Mouse (Mus musculus): ENCODE measurements at regions not wholly inside any gene's neighbourhood (a gene's known extent, or its start where the extent isn't known, plus 50 kb on each side); places are given as distances from the start of the nearest gene placed in this dataset.

DNA sequence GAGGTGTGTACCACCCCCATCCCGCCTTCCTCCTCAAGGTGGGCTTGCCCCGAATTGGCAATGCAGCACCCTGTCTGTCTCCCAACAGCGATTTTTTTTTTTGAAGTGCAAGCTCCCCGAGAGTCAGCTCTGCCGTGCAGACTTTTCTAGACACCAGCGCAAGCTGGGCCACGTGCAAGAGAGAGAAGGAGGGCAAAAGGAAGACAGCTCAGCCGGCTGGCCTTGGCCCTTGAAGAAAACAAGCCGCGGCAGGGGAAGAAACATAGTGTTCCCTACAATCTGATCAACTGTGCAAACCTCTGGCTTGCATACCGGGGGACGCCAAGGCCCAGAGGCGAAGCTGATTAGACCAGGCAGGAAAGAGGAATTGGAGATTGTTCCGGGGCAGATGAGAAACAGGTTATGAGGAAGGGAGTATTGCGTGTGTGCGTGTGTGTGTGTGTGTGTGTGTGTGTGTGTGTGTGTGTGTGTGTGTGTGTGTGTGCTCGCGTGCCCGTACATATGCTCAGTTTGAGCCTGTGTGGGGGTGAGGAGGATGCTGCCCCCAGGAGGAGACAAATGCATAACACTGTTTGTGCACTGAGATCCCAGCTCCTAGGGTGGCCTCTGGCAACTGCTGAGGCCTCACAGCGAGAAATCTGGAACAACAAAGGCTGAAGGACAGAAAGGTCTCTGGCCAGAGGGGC is 83.2 kb upstream of the Zfp648 start:
- no peaks in the 10 kb centered on the region; the same call in 1 of the 2 replicates for H3K27me3 ChIP-seq (ENCODE audit: control insufficient read depth, insufficient read depth, low read length)
- ATAC-seq (replicated peaks; ENCODE audit: extremely low read depth, insufficient read depth, low FRiP score) = peak; percentile 76
- H3K27ac ChIP-seq (ENCODE audit: low read length) = no peak overlapping the region
- 24% methylated on average over 19 of the region's 20 CpGs for WGBS
- peak overlapping the region; percentile 3; the same call in 1 of the 2 replicates for H3K4me3 ChIP-seq (ENCODE audit: low read length)
- H3K4me2 ChIP-seq (ENCODE audit: low read depth, low read length) = peak overlapping the region; percentile 43
- peaks cover 12% of the 10 kb centered on the region for H3K4me1 ChIP-seq (ENCODE audit: control insufficient read depth, insufficient read depth, low read length)
- 0 out of 2 replicates have a peak overlapping the region, but pooled peaks have one; percentile 11 for H3K9ac ChIP-seq (ENCODE audit: low read length)
- H3K36me3 ChIP-seq (ENCODE audit: control insufficient read depth, insufficient read depth) = no peaks in the 10 kb centered on the region
- H3K9me3 ChIP-seq (replicated peaks; ENCODE audit: control insufficient read depth, low read length) = no peaks in the 10 kb centered on the region

- Histone ChIP-seq H3K4me2 (ENCODE audit: low read depth, low read length) (peak overlapping the region; percentile 43; the same call in 1 of the 2 replicates), H3K9ac (ENCODE audit: low read length) (no peak overlapping the region), H3K4me1 (ENCODE audit: control insufficient read depth, insufficient read depth, low read length) (peaks cover 12% of the 10 kb centered on the region), H3K9me3 (replicated peaks; ENCODE audit: control insufficient read depth, low read length) (no peaks in the 10 kb centered on the region), H3K36me3 (ENCODE audit: control insufficient read depth, insufficient read depth) (no peaks in the 10 kb centered on the region), H3K4me3 (ENCODE audit: low read length) (no peak overlapping the region), H3K27ac (ENCODE audit: low read length) (no peak overlapping the region), H3K27me3 (ENCODE audit: control insufficient read depth, insufficient read depth, low read length) (no peaks in the 10 kb centered on the region; the same call in 1 of the 2 replicates)
- WGBS = 39% methylated on average over 10 of the region's 10 CpGs
- ATAC-seq (replicated peaks; ENCODE audit: extremely low read depth, insufficient read depth, low FRiP score) = no peak
Measured at GRCm38 (mm10) chr1:154118374-154119004, 82.5 kb upstream of the Zfp648 start.

DNA sequence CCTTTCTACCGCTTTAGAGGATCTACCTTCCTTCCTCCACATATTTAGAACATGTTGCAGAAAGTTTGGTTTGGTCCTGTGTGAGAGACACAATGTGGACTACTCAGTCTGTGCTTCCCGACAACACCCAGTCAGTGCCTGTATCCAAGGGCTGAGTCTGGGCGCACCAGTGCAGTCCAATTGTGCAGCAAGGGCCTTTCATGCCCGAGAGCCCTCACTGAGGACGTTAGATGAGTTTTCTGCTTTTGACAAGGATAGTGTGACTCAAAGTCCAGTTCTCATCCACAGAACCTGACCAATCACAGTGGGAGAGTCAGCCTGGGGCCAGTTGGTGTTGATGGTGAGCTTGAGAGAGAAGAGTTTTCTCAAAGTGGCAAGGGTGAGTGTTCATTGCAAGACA is 81.4 kb upstream of the Zfp648 start:
- Histone ChIP-seq H3K27ac (ENCODE audit: low read length) (no peak overlapping the region), H3K9ac (ENCODE audit: low read length) (no peak overlapping the region), H3K4me1 (ENCODE audit: control insufficient read depth, insufficient read depth, low read length) (peaks cover 9% of the 10 kb centered on the region), H3K4me2 (ENCODE audit: low read depth, low read length) (no peak overlapping the region), H3K36me3 (ENCODE audit: control insufficient read depth, insufficient read depth) (no peaks in the 10 kb centered on the region), H3K9me3 (replicated peaks; ENCODE audit: control insufficient read depth, low read length) (no peaks in the 10 kb centered on the region), H3K4me3 (ENCODE audit: low read length) (no peak overlapping the region), H3K27me3 (ENCODE audit: control insufficient read depth, insufficient read depth, low read length) (no peaks in the 10 kb centered on the region; the same call in 1 of the 2 replicates)
- 86% methylated on average over 5 of the region's 5 CpGs for WGBS
- ATAC-seq (replicated peaks; ENCODE audit: extremely low read depth, insufficient read depth, low FRiP score) = no peak

DNA sequence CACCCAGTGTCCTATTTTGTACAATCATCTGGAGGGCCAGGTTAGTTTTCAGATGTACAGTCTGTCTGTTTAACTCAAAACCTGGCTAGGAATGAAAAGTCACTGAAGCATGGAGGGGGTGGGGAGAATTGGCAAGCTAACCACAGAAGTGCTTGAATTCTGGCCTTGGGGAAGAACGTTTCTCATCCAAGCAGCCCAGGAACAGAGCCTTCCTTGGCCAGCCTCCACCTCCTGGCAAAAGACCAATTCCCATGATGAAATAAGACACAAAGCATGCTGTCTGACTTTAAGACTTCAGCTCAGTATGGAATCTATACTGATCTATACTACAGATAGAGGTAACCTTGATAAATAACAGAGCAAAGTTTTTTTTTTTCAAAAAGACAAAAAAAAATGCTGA is 80.3 kb upstream of the Zfp648 start:
- Histone ChIP-seq H3K4me1 (ENCODE audit: control insufficient read depth, insufficient read depth, low read length) (peaks cover 9% of the 10 kb centered on the region), H3K9ac (ENCODE audit: low read length) (no peak overlapping the region), H3K9me3 (replicated peaks; ENCODE audit: control insufficient read depth, low read length) (no peaks in the 10 kb centered on the region), H3K4me3 (ENCODE audit: low read length) (no peak overlapping the region), H3K36me3 (ENCODE audit: control insufficient read depth, insufficient read depth) (no peaks in the 10 kb centered on the region), H3K27ac (ENCODE audit: low read length) (no peak overlapping the region), H3K4me2 (ENCODE audit: low read depth, low read length) (no peak overlapping the region), H3K27me3 (ENCODE audit: control insufficient read depth, insufficient read depth, low read length) (no peaks in the 10 kb centered on the region; the same call in 1 of the 2 replicates)
- ATAC-seq (replicated peaks; ENCODE audit: extremely low read depth, insufficient read depth, low FRiP score) = no peak
- 19% methylated on average over 1 of the region's 1 CpGs for WGBS

DNA sequence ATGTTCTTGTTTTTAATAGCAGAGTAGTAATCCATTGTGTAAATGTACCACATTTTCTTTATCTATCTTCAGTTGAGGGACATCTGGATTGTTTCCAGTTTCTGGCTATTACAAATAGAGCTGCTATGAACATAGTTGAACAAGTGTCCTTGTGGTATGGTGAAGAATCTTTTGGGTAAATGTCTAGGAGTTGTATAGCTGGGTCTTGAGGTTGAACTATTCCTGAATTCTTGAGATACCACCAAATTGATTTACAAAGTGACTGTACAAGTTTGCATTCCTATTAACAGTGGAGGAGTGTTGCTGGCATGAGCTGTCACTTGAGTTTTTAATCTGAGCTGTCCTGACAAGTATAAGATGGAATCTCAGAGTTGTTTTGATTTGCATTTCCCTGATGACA is 76.0 kb upstream of the Zfp648 start:
- ATAC-seq (replicated peaks; ENCODE audit: extremely low read depth, insufficient read depth, low FRiP score) = no peak
- no peak overlapping the region for H3K9ac ChIP-seq (ENCODE audit: low read length)
- no peak overlapping the region for H3K27ac ChIP-seq (ENCODE audit: low read length)
- no peaks in the 10 kb centered on the region for H3K27me3 ChIP-seq (ENCODE audit: control insufficient read depth, insufficient read depth, low read length)
- H3K4me2 ChIP-seq (ENCODE audit: low read depth, low read length) = no peak overlapping the region
- H3K4me3 ChIP-seq (ENCODE audit: low read length) = no peak overlapping the region
- no peaks in the 10 kb centered on the region for H3K36me3 ChIP-seq (ENCODE audit: control insufficient read depth, insufficient read depth)
- H3K4me1 ChIP-seq (ENCODE audit: control insufficient read depth, insufficient read depth, low read length) = no peaks in the 10 kb centered on the region
- no peaks in the 10 kb centered on the region for H3K9me3 ChIP-seq (replicated peaks; ENCODE audit: control insufficient read depth, low read length)

DNA sequence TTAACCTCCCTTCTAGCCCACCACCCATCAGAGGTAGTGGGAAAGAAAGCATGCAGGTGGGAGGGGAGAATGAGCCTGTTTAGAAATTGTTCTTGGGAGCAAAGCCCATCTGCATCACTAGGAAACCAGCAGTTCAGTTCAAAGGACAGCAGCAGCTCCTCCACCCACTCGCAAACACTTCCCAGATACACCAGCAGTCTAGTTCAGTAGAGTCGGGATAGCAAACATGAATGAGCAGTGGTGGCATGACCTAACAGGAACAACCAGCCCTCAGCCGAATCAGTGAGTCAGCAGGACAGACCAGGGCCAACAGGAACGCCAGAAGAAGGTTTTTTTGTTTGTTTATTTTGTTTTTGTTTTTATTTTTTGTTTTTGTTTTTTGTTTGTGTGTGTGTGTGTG is 74.5 kb upstream of the Zfp648 start:
- Histone ChIP-seq H3K9me3 (replicated peaks; ENCODE audit: control insufficient read depth, low read length) (no peaks in the 10 kb centered on the region), H3K36me3 (ENCODE audit: control insufficient read depth, insufficient read depth) (no peaks in the 10 kb centered on the region), H3K4me3 (ENCODE audit: low read length) (no peak overlapping the region), H3K27ac (ENCODE audit: low read length) (no peak overlapping the region), H3K27me3 (ENCODE audit: control insufficient read depth, insufficient read depth, low read length) (no peaks in the 10 kb centered on the region), H3K4me1 (ENCODE audit: control insufficient read depth, insufficient read depth, low read length) (no peaks in the 10 kb centered on the region), H3K4me2 (ENCODE audit: low read depth, low read length) (no peak overlapping the region), H3K9ac (ENCODE audit: low read length) (no peak overlapping the region)
- ATAC-seq (replicated peaks; ENCODE audit: extremely low read depth, insufficient read depth, low FRiP score) = no peak
- 70% methylated on average over 4 of the region's 4 CpGs for WGBS

GRCm38 (mm10) chr1:154139488-154139887 is 61.5 kb upstream of the Zfp648 start:
- H3K9ac ChIP-seq (ENCODE audit: low read length) = no peak overlapping the region
- peaks cover 4% of the 10 kb centered on the region; the same call in 1 of the 2 replicates for H3K4me1 ChIP-seq (ENCODE audit: control insufficient read depth, insufficient read depth, low read length)
- no peaks in the 10 kb centered on the region for H3K36me3 ChIP-seq (ENCODE audit: control insufficient read depth, insufficient read depth)
- no peaks in the 10 kb centered on the region for H3K9me3 ChIP-seq (replicated peaks; ENCODE audit: control insufficient read depth, low read length)
- no peak overlapping the region for H3K4me2 ChIP-seq (ENCODE audit: low read depth, low read length)
- no peak overlapping the region for H3K4me3 ChIP-seq (ENCODE audit: low read length)
- WGBS = 66% methylated on average over 4 of the region's 4 CpGs
- H3K27ac ChIP-seq (ENCODE audit: low read length) = no peak overlapping the region
- no peaks in the 10 kb centered on the region for H3K27me3 ChIP-seq (ENCODE audit: control insufficient read depth, insufficient read depth, low read length)
- no peak for ATAC-seq (replicated peaks; ENCODE audit: extremely low read depth, insufficient read depth, low FRiP score)

GRCm38 (mm10) chr1:154143691-154144090 is 57.3 kb upstream of the Zfp648 start:
- no peak for ATAC-seq (replicated peaks; ENCODE audit: extremely low read depth, insufficient read depth, low FRiP score)
- peaks cover 4% of the 10 kb centered on the region; the same call in 1 of the 2 replicates for H3K4me1 ChIP-seq (ENCODE audit: control insufficient read depth, insufficient read depth, low read length)
- no peak overlapping the region for H3K4me3 ChIP-seq (ENCODE audit: low read length)
- H3K9me3 ChIP-seq (replicated peaks; ENCODE audit: control insufficient read depth, low read length) = no peaks in the 10 kb centered on the region
- no peak overlapping the region for H3K4me2 ChIP-seq (ENCODE audit: low read depth, low read length)
- no peaks in the 10 kb centered on the region for H3K27me3 ChIP-seq (ENCODE audit: control insufficient read depth, insufficient read depth, low read length)
- H3K36me3 ChIP-seq (ENCODE audit: control insufficient read depth, insufficient read depth) = no peaks in the 10 kb centered on the region
- WGBS = 20% methylated on average over 1 of the region's 1 CpGs
- no peak overlapping the region for H3K9ac ChIP-seq (ENCODE audit: low read length)
- H3K27ac ChIP-seq (ENCODE audit: low read length) = no peak overlapping the region

DNA sequence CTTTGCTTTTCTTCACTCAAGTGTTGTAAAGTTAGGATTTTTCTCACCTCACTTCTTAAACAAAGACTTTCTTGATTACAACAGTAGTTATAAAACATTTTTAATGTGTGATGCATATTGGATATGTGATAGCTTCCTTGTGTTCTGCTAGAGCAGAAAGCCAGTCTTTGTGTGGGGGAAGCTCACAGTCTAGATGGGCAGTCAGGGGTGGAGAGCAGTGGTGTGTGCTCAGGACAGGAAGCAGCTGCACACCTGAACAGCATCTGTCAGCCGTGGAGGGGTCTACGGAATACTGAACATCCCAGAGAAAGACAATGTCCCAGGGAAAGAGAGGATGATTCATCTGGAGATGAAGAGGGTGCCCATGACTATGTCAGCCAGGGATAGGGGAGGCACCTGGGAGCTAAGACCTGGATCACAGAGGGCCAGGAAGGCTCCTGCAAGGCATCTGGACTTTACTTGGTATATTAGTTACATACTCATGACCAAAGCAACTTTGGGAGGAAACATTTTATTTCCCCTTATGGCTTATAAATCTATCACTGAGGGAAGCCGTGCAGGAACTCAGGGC is 53.9 kb upstream of the Zfp648 start:
- H3K27me3 ChIP-seq (ENCODE audit: control insufficient read depth, insufficient read depth, low read length) = no peaks in the 10 kb centered on the region
- no peak overlapping the region for H3K4me2 ChIP-seq (ENCODE audit: low read depth, low read length)
- H3K4me3 ChIP-seq (ENCODE audit: low read length) = no peak overlapping the region
- no peak overlapping the region for H3K9ac ChIP-seq (ENCODE audit: low read length)
- no peaks in the 10 kb centered on the region for H3K9me3 ChIP-seq (replicated peaks; ENCODE audit: control insufficient read depth, low read length)
- WGBS = 73% methylated on average over 3 of the region's 3 CpGs
- no peak for ATAC-seq (replicated peaks; ENCODE audit: extremely low read depth, insufficient read depth, low FRiP score)
- H3K27ac ChIP-seq (ENCODE audit: low read length) = no peak overlapping the region
- H3K36me3 ChIP-seq (ENCODE audit: control insufficient read depth, insufficient read depth) = no peaks in the 10 kb centered on the region
- peaks cover 15% of the 10 kb centered on the region for H3K4me1 ChIP-seq (ENCODE audit: control insufficient read depth, insufficient read depth, low read length)
